ENCODE assay signal across 8 mouse cellular contexts in the genomic region with DNA sequence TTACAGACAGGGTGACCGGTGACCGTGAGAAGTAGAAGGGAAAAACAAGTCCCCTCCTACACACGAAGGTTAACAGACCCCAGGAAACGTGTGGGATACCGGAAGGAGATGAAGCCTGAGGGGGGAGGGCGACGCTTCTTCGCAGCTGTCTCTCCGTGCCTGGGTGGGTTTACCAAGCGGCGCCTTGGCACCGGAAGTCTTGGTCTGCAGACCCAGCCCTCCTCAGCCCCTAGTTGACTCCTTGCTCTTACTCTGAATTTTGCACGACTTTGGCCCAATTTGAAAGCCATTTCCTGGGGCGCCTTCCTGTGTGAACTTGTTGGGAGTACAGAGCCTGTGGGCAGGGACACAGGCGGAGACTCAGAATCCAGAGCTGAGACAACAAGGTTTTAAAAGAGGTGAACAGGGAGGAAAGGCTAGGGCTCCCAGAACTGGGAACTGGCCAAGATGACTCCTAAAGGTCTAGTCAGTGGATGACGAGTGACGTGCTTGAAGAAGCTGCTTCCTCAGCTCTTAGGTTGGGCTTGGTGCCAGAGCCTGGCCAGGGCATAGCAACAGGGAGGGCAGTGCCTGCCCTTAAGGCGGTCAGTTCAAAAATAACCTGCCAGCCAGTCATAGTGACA. TPM values are rescaled to one million over a fixed set of nuclear protein-coding genes. Genes with fewer than 3 reads are reported as not detected.
DNase-seq lines count a peak whose midpoint lies in the region; ATAC-seq and TF ChIP-seq lines count a peak whose summit lies in the region.

No protein-coding gene starts in this region.

- CTCF ChIA-PET in Patski (lab: Charles Lee): interaction anchor here (1.3 kb wide), 1 partner anchor 71 kb away, joined by 3 read pairs; no protein-coding TSS in a partner anchor

- H3K9me3 ChIP-seq in forebrain, embryonic 13.5 days (replicated peaks): no peaks in the 10 kb centered on the region
- no peaks in the 10 kb centered on the region for H3K9me3 ChIP-seq in hindbrain, embryonic 13.5 days

- POLR2A ChIA-PET in Patski (lab: Charles Lee): no interaction called here

- H3K4me1 ChIP-seq in forebrain, embryonic 13.5 days: peaks cover 27% of the 10 kb centered on the region
- peaks cover 53% of the 10 kb centered on the region for H3K4me1 ChIP-seq in hindbrain, embryonic 13.5 days (replicated peaks)

- no peak overlapping the region for H3K4me3 ChIP-seq in forebrain, embryonic 13.5 days
- H3K4me3 ChIP-seq in hindbrain, embryonic 13.5 days: no peak overlapping the region

- WGBS in forebrain, embryonic 13.5 days: 23% methylated on average over 18 of the region's 18 CpGs
- WGBS in hindbrain, embryonic 13.5 days: 23% methylated on average over 18 of the region's 18 CpGs

- no peaks in the 10 kb centered on the region for H3K27me3 ChIP-seq in Patski
- H3K27me3 ChIP-seq in forebrain, embryonic 13.5 days: peaks cover 64% of the 10 kb centered on the region
- H3K27me3 ChIP-seq in hindbrain, embryonic 13.5 days: peaks cover 66% of the 10 kb centered on the region

- no peak for ATAC-seq in Patski
- no peak for ATAC-seq in forebrain, embryonic 13.5 days
- no peak for ATAC-seq in hindbrain, embryonic 13.5 days (ENCODE audit: low FRiP score)
- ATAC-seq in monocyte, adult 5-6 weeks (replicated peaks; ENCODE audit: insufficient number of reproducible peaks, low FRiP score, low TSS enrichment, poor library complexity, severe bottlenecking): peak; percentile 25

- H3K27ac ChIP-seq in forebrain, embryonic 13.5 days: no peak overlapping the region
- peak overlapping the region; percentile 52 for H3K27ac ChIP-seq in hindbrain, embryonic 13.5 days

- H3K9ac ChIP-seq in forebrain, embryonic 13.5 days: no peak overlapping the region
- no peak overlapping the region for H3K9ac ChIP-seq in hindbrain, embryonic 13.5 days

- H3K4me2 ChIP-seq in forebrain, embryonic 13.5 days: peak overlapping the region; percentile 55
- peak overlapping the region; percentile 56 for H3K4me2 ChIP-seq in hindbrain, embryonic 13.5 days

- in situ Hi-C loops in Patski (cut with MboI; ENCODE audit: low pct_unique_long_range_greater_than_20kb): loop anchor here (10.0 kb wide), 1 partner anchor 397 kb away; no protein-coding TSS in a partner anchor

- H3K36me3 ChIP-seq in forebrain, embryonic 13.5 days (ENCODE audit: poor library complexity, severe bottlenecking): no peaks in the 10 kb centered on the region
- H3K36me3 ChIP-seq in hindbrain, embryonic 13.5 days: no peaks in the 10 kb centered on the region

- peak; percentile 90 for DNase-seq in A20 (ENCODE audit: low read depth, low spot score)
- peak; percentile 65 for DNase-seq in Patski (ENCODE audit: low read depth, low spot score)
- DNase-seq in liver: peak; percentile 66
- DNase-seq in thymus, postnatal 14 days: peak; percentile 91
- DNase-seq in cerebellum, adult 8-10 months: no peak

- TF ChIP-seq CTCF in Patski (IDR thresholded peaks at IDR 0.05): no peak

RNA-seq across cellular contexts. Expression of a gene that starts 0.6 kb away (rescaled TPM):
- 0.49 TPM for polyA plus RNA-seq in Patski (2021)
- 0.45 and 0.52 TPM in 2 replicates for polyA plus RNA-seq in forebrain, embryonic 13.5 days (2015; fragmentation: Nextera tagmentation; extraction: Ambion mirVana)
- 0.75 and 1.5 TPM in 2 replicates for polyA plus RNA-seq in hindbrain, embryonic 13.5 days (2015; fragmentation: Nextera tagmentation; extraction: Ambion mirVana)
- total RNA-seq in monocyte, adult 5-6 weeks (2017): 11.8 to 27.8 TPM (median 18.2 TPM) in 3 replicates

RNA-seq across cellular contexts. Expression of a gene that starts 0.7 kb away (rescaled TPM):
- 3.6 TPM for polyA plus RNA-seq in Patski (2021)
- 1.8 and 2.1 TPM in 2 replicates for polyA plus RNA-seq in forebrain, embryonic 13.5 days (2015; fragmentation: Nextera tagmentation; extraction: Ambion mirVana)
- 5.3 TPM in 2 replicates for polyA plus RNA-seq in hindbrain, embryonic 13.5 days (2015; fragmentation: Nextera tagmentation; extraction: Ambion mirVana)
- 81.0 to 99.7 TPM (median 93.0 TPM) in 3 replicates for total RNA-seq in monocyte, adult 5-6 weeks (2017)

RNA-seq across cellular contexts. Expression of a gene that starts 16.1 kb away (rescaled TPM):
- not detected for polyA plus RNA-seq in Patski (2021)
- polyA plus RNA-seq in forebrain, embryonic 13.5 days (2015; fragmentation: Nextera tagmentation; extraction: Ambion mirVana): not detected in 2 replicates
- polyA plus RNA-seq in hindbrain, embryonic 13.5 days (2015; fragmentation: Nextera tagmentation; extraction: Ambion mirVana): not detected in 2 replicates
- not detected in 3 replicates for total RNA-seq in monocyte, adult 5-6 weeks (2017)

RNA-seq across cellular contexts. Expression of a gene that starts 28.2 kb away (rescaled TPM):
- 0.78 TPM for polyA plus RNA-seq in Patski (2021)
- 0.36 and 0.49 TPM in 2 replicates for polyA plus RNA-seq in forebrain, embryonic 13.5 days (2015; fragmentation: Nextera tagmentation; extraction: Ambion mirVana)
- 0.70 and 0.74 TPM in 2 replicates for polyA plus RNA-seq in hindbrain, embryonic 13.5 days (2015; fragmentation: Nextera tagmentation; extraction: Ambion mirVana)
- total RNA-seq in monocyte, adult 5-6 weeks (2017): 3.7 to 10.5 TPM (median 5.6 TPM) in 3 replicates

RNA-seq across cellular contexts. Expression of a gene that starts 28.2 kb away (rescaled TPM):
- 149 TPM for polyA plus RNA-seq in Patski (2021)
- 15.9 and 17.4 TPM in 2 replicates for polyA plus RNA-seq in forebrain, embryonic 13.5 days (2015; fragmentation: Nextera tagmentation; extraction: Ambion mirVana)
- polyA plus RNA-seq in hindbrain, embryonic 13.5 days (2015; fragmentation: Nextera tagmentation; extraction: Ambion mirVana): 14.6 and 16.5 TPM in 2 replicates
- 134 to 139 TPM (median 137 TPM) in 3 replicates for total RNA-seq in monocyte, adult 5-6 weeks (2017)
